Mouse (Mus musculus) ZHBTc4 (cell line): ENCODE results near the gene Gnb3.

Experiments
- DNase-seq: peaks from one replicate; pipeline ENCODE4 v3.0.0-alpha.2; 2011; ENCODE audit warnings: low read depth, low spot score

Gnb3 gene

GRCm38 (mm10) chr6:124840241-124841167 lies at the start of gene Gnb3:
Gene Gnb3 (minus strand): TSS chr6:124840275.
- no peak for DNase-seq

GRCm38 (mm10) chr6:124888555-124889125 lies 48.6 kb upstream of the Gnb3 start:
- DNase-seq: no peak

- DNase-seq: no peak
Measured at GRCm38 (mm10) chr6:124887986-124888385, 47.9 kb upstream of the Gnb3 start, which contains the start of gene Cd4. Gene Cd4 (minus strand): TSS chr6:124888221.

GRCm38 (mm10) chr6:124885956-124886381 lies 45.9 kb upstream of the Gnb3 start:
- no peak for DNase-seq

GRCm38 (mm10) chr6:124884714-124885500 lies 44.8 kb upstream of the Gnb3 start:
- no peak for DNase-seq

GRCm38 (mm10) chr6:124883351-124883750 lies 43.3 kb upstream of the Gnb3 start:
- no peak for DNase-seq

GRCm38 (mm10) chr6:124881821-124882220 lies 41.7 kb upstream of the Gnb3 start:
- DNase-seq: no peak

GRCm38 (mm10) chr6:124879390-124879789 lies 39.3 kb upstream of the Gnb3 start:
- DNase-seq: no peak

- DNase-seq: no peak
Measured at GRCm38 (mm10) chr6:124874348-124874747, 34.3 kb upstream of the Gnb3 start.

GRCm38 (mm10) chr6:124866560-124866959 lies 26.5 kb upstream of the Gnb3 start:
- no peak for DNase-seq

GRCm38 (mm10) chr6:124865766-124866362 lies 25.8 kb upstream of the Gnb3 start:
- DNase-seq: no peak

GRCm38 (mm10) chr6:124863658-124864298 lies 23.7 kb upstream of the Gnb3 start, which contains the start of gene Gpr162:
Gene Gpr162 (minus strand): TSS chr6:124863983.
- peak; percentile 52 for DNase-seq

GRCm38 (mm10) chr6:124863125-124863657 lies 23.1 kb upstream of the Gnb3 start:
- no peak for DNase-seq

GRCm38 (mm10) chr6:124862406-124863124 lies 22.5 kb upstream of the Gnb3 start:
- no peak for DNase-seq

GRCm38 (mm10) chr6:124861802-124862201 lies 21.7 kb upstream of the Gnb3 start:
- no peak for DNase-seq

- no peak for DNase-seq
Measured at GRCm38 (mm10) chr6:124861266-124861665, 21.2 kb upstream of the Gnb3 start.

- no peak for DNase-seq
Measured at GRCm38 (mm10) chr6:124860511-124860910, 20.4 kb upstream of the Gnb3 start.

GRCm38 (mm10) chr6:124859725-124860124 lies 19.6 kb upstream of the Gnb3 start:
- peak; percentile 85 for DNase-seq

GRCm38 (mm10) chr6:124858561-124859318 lies 18.7 kb upstream of the Gnb3 start:
- no peak for DNase-seq
